Mouse (Mus musculus) spleen, postnatal 10 days (tissue): ENCODE measurements around the gene Mx1.

Experiments
- DNase-seq, 2 experiments: peaks; one replicate each; pipeline ENCODE4 v3.0.0; 2021 to 2022; ENCODE audit warnings: low spot score in 2 of 2

The Mx1 gene

DNA sequence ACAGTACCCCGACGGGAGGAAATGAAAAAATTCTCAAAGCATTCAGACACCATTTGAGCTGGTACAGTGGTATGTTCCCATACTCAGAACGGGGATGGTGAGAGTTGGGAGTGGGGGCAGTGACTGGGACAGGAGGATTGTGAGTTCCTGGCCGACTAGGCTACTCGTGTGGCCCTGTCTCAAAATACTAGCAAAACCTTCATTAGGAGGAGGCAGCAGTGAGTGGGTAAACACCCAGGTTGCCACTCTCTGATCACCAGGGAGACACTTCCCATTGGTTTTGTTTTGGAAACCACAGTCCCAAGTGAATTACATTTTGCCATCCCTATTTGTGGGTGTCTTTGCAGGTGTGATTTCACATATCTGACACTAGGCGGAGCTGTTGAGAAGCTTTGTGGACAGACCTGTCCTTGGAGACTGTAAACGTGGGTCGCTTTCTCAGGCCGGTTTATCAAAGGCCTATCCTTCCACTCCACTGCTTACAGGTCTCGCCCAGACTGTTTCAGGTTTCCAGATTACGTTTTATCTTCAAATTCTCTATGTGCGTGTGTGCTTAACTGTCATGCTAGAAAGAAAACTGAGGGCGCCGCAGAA is 18.9 kb downstream of the Mx1 start:
- DNase-seq, result peak; percentile 8 to 33

DNA sequence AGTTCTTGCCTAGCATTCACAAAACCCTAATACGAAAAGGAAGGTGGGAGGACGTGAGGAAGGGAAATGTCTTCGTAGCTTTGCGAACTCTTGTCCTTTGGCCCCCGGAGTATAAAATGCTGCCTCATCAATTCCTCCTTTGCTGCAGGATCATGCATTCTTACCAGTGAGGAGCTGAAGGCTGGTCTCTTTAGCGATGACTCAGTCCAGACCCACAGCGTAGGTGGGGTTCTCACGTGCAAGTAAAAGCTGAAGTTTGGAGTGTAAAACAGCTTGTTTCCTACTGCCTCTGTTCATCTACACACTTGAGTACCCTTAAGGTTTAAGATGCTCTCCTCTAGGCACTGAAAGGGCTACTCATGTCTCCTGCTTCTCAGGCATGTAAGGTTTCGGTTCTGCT is 20.7 kb downstream of the Mx1 start:
- no peak for DNase-seq

- DNase-seq, result no peak
Measured at GRCm38 (mm10) chr16:97438191-97438590, 24.5 kb downstream of the Mx1 start.

GRCm38 (mm10) chr16:97437448-97438056 is 25.2 kb downstream of the Mx1 start:
- no peak for DNase-seq

DNA sequence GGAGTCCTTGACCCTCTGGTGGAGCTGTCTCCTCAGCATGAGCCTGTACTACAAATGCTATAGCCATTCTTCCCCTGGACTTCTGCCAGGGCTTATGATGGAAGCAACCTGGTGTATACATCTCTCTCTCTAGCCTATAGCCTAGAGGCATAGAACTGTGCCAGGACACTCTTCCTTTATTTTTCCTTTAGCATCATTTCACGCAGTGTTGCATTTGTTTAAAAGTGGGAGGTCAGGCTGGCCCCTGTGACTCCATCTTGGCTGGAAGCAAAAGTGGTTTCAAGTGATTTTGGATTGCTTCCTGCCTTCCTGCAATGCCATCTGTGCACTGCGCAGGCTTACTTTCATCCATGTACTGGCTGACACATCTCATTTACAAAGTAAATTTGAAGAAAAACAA is 28.5 kb downstream of the Mx1 start:
- DNase-seq, result no peak

- no peak for DNase-seq
Measured at GRCm38 (mm10) chr16:97431328-97431727, 31.4 kb downstream of the Mx1 start.

DNA sequence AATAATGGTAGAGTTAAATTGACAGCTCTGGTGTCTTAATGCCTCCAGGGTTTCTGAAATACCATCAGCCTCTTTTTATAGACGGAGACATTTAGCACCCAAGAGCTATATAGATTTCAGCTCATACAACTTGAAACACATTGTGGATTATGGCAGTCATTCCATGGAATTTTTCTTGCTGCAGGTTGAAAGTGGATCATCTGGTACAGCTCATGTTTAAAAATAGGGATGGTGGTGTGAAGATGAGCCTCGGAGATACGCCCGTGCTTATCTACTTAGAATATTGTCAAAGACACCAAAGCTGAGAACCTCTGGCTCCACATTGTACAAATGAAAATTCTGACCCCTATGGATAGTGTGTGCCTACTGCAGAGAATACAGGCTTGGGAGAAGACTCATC is 32.6 kb downstream of the Mx1 start:
- DNase-seq, result no peak

DNA sequence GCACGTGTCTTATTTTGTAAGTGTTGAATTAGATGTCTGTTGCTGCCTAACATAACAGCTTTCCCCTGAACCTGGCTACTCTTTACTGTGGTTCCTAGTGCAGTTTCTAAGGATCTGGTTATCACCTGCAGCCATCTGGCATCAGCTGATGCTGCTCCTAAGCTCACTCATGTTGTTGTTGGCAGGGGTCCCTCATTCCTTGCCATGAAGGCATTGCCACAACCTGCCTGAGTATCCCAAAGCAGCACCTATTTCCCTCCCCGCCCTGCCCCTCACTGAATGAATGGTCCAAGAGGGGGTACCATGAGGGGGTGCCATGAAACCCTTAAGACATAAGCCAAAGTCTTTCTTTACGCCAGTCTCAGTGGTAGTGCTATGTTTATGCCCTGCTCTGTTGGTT is 34.7 kb downstream of the Mx1 start:
- no peak for DNase-seq

- DNase-seq, result no peak
Measured at GRCm38 (mm10) chr16:97423627-97424026, 39.1 kb downstream of the Mx1 start.

GRCm38 (mm10) chr16:97421671-97422070 is 41.0 kb downstream of the Mx1 start:
- no peak for DNase-seq

DNA sequence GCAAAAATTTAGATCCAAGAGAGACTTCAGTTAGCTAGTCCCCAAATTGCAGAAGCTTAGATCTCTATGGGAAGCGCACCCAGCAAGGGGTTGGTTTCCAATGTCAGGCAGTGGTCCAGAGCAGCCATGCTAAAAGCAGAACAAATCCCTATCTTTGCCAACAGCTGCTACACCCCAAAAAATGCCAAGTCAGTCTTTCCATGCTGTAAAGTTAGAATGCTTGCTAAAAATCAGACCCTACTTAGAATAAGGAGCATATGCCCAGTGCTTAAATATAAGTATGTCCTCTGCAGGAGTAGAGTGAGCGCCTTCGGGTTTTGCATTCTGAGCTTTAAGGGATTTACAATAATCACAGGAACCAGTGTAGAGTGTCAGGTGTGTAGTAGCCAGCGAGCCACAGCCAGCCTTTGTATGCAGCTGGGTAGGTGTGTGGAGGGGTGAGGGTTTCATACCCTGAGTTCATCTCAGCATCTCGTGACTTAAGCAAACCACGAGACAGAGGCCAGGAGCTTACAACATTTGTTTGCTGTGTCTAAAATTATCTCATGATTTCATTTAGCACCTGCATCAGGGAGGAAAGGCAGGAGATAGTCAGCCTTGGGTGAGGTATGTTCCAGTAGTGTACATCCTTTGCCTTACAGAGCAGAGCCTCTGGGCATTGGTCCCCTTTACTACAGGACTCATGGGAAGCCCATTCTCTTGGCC is 43.8 kb downstream of the Mx1 start:
- DNase-seq, result no peak

GRCm38 (mm10) chr16:97417896-97418542 is 44.7 kb downstream of the Mx1 start:
- DNase-seq, result peak in 1 of 2 experiments; percentile 28

- DNase-seq, result no peak
Measured at GRCm38 (mm10) chr16:97405476-97406012, 57.2 kb downstream of the Mx1 start.

- no peak for DNase-seq
Measured at GRCm38 (mm10) chr16:97402213-97402785, 60.4 kb downstream of the Mx1 start.

GRCm38 (mm10) chr16:97401741-97402140 is 61.0 kb downstream of the Mx1 start:
- no peak for DNase-seq

DNA sequence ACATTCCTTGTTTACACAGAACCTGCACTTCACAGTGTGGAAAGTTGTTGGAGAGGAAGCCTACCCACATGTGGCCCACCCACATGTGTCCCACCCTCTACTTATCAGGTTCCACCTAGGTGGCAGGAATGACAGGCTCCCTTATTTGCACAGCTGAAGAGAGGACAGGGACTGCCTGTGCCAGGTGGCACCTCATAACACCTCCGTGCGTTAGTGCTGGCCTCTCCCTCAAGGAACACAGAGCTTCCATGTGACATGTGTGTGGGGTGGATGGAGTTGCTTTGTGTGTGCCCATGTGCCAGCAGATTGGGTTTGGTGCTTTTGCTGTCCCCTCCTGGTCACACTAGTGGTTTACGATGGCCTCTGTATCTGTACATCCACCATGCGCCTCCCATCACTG is 62.7 kb downstream of the Mx1 start:
- no peak for DNase-seq

DNA sequence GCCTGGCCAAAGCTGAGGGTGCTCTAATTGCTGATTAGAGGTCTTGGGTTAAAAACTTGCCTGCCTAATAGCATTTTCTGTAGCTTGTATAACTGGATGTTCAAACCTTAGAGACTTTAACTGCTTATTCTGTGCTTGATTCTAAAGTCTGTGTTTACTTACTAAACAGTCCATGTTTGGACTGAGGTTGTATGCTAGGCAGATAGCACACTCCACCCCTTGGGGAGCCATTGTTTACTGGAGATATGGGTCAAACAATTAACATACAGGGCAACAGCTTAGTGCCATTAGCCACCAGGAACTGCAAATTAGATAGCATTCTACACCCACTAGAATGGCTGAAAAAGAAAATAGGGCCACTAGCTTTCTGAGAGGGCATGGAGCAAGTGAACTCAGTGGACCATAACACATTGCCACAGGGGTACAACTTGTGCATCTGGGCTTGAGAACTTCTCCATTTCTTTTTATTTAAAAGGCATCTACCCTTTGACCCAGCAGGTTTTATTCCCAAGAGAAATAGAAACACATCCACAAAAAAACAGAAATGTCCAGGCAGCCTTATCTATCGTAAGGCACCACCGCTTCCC is 64.7 kb downstream of the Mx1 start:
- DNase-seq, result no peak
